Mouse (Mus musculus): ENCODE data around the gene Slc2a2.
A peak's percentile ranks its signal among the peaks of the same experiment; 100 is the strongest.

The Slc2a2 gene

DNA sequence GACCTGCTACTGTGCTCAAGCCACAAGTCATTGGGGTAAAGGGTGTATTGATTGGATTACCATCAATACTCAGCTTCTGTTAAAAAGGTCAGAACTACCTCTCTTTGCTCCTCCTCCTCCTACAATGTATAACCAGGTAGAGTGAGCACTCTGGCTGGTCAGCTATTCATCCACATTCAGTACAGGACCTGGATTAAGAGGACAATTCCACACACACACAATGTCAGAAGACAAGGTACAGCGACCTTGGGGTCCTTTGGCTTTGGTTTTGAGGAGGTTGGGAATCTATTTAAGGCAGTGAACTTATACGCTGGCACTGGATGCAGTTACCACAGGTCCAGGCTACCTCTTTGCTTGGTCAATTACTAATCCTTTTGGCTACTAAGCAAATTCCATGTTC is at the start of gene Slc2a2:
TSS of gene Slc2a2 (plus strand) at position 107 of the 400 bp plus-strand sequence.
- DNase-seq (ENCODE audit: low read depth, low spot score), result no peak

DNA sequence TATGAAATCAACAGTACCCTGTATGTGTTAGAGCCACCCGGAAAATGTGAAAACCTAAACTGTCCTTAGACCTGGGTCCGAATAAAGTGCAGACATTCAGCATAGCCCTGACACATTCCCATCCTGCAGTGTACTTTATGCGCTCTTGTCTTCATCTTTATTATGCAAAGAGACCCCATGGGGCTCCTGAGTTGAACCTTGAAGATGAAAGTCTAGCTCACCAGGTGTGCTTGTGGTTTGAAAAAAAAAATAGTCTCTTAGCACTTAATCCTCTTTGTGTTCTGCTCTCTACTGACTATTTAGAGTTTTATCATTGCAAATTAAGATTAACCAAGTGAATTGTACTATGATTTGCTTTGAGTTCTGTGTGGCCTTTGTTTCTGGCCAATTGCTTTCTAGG is 45.1 kb upstream of the Slc2a2 start:
- no peak for DNase-seq (ENCODE audit: low read depth, low spot score)

DNA sequence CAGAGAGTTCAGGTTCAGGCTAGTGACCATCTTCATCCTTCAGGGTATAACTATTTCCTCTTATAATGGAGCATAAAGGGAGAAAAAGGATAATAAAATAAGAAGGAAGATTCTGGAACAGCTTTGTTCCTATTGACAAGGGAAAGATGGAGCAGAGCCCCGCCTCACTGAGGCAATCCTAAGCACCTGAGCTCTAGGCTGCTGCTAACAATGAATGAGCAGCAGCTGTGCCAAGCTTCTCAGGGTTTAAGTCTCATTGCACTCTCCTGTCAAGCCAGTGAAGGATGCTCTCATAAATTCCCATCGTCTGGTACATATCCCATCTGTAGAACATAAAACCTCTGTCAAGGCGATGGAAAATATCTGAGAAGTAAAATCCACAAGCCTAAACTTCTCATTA is 44.7 kb upstream of the Slc2a2 start:
- no peak for DNase-seq (ENCODE audit: low read depth, low spot score)

DNA sequence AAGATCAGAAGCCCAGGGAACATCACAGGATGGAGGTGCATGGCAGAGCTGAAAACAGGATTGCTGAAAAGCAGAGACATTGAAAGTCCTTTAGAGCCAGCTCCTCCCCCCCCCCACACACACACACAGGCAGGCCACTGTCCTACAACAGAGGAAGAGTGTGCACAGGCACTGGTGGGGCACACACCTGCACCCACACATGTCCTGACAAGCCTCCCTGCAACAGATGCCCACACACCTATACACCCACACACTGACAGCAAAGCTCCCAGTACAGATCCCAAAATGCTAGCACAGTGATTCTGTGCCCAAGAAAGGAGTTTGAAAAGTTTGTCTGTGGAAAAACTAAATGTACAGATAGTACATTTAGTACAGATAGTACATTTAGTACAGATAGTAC is 43.0 kb upstream of the Slc2a2 start:
- no peak for DNase-seq (ENCODE audit: low read depth, low spot score)

DNA sequence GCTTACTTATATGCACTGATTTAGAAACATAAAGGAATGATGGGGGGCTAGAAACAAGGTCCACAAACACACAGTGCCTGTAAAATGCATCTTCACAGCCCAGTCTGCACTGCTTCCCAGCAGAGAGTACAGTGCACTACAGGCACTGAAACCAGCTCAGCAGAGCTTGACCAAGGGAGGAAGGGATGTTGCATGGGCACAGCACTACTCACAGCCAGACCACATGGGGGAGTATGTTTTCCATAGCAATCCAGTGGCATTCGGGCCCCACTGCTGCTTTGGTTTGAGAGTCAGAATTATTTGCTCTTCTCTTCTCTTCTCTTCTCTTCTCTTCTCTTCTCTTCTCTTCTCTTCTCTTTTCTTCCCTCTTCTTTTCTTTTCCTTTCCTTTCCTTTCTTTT is 39.4 kb upstream of the Slc2a2 start:
- DNase-seq (ENCODE audit: low read depth, low spot score), result no peak

DNA sequence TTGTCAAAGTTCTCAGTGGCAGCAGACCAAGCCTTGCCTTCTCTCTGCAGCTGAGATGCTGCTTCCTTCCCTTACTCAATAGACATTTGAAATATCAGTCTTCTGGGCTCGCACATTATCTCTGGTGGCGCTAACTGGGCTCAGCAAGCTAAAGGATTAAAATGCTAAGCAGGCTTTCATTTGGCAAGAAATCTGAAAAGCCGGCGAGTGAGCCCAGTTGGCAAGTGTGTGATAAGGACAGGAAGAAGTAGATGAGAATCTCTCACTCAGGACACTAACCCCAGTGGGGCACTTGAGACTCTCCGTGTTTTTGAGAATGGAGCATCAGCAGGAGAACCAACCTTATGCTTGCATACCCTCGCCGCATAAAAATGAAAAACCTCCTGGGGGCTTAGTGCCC is 16.9 kb upstream of the Slc2a2 start:
- no peak for DNase-seq (ENCODE audit: low read depth, low spot score)

DNA sequence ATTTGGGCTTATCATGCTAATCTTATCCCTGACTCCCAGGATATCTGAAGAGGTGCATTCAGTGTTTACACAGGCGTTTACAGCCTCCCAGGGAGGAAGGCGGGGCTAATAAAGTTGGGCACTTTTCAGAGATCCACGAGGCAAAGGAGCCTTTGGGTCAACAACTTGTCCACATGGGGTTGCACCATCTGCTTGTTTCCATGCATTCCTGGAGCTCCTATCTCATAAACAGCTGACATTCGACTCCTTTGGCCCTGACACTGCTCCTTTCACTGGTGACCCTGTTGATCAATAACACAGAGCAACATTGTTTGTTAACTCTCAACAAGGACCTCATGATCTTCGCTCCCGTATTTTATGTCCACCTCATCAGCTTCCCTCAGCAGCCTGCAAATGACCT is 15.8 kb upstream of the Slc2a2 start:
- no peak for DNase-seq (ENCODE audit: low read depth, low spot score)

DNA sequence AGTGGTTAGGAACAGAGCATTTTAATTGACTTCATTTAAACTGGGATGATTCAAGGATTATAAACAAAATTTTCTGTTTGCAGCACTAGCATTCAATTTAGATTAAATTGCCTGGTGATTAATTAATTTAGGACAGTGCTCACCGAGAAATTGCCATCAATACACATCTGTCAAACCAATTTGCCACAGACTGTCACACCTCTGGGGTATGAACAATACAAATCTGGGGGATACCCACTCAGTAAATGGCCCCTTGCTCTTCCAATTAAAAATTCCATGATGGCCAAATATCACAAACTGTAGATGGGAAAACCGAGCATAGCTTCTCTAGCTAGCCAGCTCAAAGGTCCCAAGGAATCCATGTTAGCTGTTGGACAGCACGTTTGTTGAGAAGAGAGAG is 15.3 kb upstream of the Slc2a2 start:
- no peak for DNase-seq (ENCODE audit: low read depth, low spot score)

DNA sequence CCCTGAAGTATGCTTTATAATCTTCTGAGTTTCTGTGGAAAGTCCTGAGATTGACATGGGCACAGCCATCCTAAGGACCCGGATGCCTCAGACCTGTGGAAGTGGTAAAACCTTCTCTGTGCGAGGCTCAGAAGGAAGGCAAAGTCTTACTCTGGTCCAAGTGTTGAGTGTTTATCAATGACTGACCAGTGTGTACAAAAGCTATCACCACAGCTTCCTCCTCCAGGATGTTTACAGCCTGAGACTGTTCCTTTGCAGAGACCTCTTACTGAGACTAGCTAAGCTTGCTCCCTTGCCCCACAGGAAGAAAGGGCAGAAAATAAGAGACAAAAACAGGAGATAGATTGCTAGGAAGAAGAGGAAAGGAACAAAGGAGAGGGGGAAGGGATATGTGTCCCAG is 12.2 kb upstream of the Slc2a2 start:
- DNase-seq (ENCODE audit: low read depth, low spot score), result no peak

DNA sequence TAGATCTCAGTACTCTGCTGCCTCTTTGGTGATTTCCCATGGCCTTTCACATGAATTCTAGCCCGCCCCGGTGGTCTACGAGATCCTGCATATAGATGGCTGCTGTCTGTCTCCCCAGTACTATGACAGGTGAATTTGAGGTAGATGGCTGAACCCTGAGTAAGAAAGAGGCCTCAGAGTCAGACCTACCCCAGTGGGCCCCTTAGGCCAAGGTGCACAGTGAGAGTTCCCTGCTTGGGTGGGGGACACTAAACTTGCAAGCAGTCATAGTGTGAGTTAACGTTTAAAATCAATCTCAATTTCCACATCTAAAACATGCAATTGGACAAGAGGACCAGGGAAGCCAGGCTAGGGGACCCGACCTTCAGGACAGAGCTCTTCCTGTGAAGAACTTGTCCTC is 2.9 kb upstream of the Slc2a2 start:
- DNase-seq (ENCODE audit: low read depth, low spot score), result no peak

DNA sequence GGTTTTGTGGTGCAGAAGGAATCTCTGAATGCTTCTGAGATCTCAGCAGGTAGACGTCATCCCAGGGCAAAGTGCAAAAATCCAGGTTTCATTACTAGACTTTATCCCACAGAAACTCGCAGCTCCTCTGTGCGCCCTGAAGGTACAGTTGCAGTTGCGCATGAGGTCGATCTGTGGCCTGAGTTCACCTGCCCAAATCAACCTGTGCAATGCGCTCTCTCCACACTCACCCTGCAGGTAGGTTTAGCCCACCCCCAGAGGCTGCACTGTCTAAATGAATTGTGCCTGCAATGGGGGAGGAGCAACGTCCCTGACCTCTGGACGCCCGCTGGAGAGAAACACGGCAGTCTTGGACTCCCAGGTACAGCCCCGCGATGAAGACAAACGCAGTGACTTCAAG is 2.1 kb upstream of the Slc2a2 start:
- DNase-seq (ENCODE audit: low read depth, low spot score), result no peak

DNA sequence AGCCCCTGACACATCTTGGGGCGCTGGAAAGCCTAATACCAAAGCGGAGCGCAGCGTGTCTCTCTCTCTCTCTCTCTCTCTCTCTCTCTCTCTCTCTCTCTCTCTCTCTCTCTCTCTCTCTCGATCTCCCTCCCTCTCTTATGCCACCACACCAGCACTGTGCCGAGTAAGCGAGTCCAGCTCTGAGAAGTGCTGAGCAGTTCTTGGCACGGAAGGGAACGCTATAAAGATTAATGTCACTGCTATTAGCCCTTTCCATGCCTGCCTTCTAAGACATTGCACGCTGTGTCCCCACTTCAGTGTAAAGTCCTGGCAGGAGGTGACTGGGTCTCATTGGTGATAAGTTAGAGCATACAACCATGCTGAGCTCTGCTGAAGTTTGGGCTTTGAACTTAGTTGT is 1.5 kb upstream of the Slc2a2 start:
- DNase-seq (ENCODE audit: low read depth, low spot score), result no peak

DNA sequence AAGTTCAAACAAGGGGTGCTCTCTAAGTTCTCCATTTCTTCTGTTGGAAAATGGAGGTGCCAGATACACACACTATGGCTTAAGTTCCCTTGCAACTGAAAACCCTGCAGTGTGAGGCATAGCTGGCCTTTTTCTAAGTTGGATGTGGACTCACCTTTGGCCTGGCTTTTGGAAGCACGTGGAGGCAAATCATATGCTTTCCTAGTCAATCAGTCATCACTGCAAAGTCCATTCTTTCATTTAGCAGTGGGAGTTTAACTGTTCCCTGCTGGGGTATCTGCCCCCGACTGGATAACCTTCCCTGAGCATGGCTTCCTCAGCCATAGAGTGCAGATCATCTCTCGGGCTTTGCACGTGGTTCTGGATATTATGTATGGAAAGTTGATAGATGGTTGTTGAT is 1.9 kb downstream of the Slc2a2 start:
- no peak for DNase-seq (ENCODE audit: low read depth, low spot score)

DNA sequence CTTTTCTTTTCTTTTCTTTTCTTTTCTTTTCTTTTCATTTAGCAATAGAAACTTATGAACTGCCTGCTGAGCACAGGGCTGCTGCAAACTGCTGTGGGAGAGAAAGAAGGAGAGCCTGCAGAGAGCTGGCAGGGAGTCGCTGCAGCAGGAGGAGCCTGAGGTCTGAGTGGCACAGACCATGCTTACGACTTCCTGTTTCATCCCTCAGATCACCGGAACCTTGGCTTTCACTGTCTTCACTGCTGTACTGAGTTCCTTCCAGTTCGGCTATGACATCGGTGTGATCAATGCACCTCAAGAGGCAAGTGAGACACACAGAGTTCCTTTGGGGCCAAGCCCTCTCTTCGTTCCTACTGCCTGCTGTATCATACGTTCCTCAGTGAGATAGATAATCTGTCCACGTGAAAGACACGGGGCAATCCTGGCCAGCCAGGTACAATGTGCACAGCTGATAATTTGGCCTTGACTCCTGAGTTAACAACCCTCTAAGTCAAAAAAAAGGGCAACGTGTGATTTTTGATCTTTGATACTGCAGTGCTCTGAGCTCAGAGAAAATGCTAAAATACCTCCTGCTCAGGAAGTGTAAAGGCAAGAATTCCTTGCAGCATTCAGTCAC is 7.9 kb downstream of the Slc2a2 start:
- DNase-seq (ENCODE audit: low read depth, low spot score), result peak; percentile 7

DNA sequence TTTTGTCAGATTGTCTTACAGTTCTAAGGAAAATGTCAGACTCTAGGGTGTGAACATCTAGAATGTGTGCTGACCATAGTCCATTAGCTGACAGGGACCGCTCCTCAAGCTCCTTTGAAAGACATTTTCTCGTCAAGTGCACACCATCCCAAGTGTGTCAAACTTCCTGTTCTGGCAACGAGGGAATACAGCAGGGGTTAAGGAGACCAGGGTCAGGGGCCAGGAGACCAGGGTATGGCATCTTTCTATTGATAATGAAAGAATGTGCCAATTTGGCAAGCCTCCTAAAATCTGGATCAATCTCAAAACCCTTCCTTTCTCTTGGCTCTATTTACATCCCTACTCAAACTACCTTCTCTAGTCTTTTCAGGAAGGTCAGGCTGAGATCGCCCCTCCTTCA is 9.0 kb downstream of the Slc2a2 start:
- no peak for DNase-seq (ENCODE audit: low read depth, low spot score)

DNA sequence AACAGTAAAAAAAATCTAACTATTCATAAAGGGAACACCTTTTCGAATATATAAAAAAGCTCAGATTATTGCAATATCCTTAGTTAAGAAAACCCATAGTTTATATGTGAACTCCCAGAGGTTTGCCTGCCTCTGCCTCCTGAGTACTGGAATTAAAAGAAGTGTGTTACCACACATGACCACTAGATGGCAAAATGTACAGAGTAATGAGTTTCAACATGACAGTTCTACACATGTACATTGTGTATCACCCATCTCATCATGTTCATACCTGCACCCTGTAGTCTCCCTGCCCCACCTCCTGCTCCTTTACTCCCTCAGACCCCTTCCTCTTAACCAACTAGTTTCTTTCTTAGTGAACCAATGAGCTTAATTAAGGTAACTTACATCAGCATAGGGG is 12.0 kb downstream of the Slc2a2 start:
- peak; percentile 48 for DNase-seq (ENCODE audit: low read depth, low spot score)

DNA sequence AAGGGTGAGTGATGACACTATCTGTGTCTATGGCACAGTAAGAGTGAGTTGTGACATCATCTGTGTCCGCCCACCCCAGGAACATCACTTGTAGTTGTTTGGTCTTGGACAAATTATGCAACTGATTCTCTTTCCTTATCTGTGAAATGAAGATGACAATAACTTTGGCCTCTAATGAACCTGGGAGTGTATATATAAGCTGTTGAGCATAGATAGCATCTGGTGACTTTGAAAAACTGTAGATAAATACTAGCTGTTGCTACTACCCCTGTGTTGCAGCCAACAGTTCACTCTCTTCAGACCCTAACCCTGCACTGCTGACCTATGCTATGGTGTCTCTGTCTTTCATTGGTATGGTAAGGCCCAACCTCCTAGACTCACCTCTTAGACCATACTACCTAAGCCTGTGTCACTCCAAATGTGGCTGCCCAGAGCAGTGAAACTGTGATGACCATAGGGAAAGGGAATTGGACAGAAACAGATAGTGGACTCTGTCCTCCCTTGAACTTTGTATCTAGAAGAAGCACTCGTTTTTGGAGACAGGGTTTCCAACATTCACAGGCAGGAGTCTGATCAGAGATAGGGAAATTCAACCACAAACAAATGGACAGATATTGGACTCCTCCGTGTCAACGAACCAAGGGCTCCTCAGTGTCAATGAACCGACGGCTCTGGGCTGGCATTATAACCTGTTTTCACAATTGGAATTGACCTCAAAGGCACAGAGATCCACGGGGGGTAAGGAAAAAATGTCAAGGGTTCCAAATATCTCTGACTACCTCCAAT is 16.4 kb downstream of the Slc2a2 start:
- no peak for DNase-seq (ENCODE audit: low read depth, low spot score)

DNA sequence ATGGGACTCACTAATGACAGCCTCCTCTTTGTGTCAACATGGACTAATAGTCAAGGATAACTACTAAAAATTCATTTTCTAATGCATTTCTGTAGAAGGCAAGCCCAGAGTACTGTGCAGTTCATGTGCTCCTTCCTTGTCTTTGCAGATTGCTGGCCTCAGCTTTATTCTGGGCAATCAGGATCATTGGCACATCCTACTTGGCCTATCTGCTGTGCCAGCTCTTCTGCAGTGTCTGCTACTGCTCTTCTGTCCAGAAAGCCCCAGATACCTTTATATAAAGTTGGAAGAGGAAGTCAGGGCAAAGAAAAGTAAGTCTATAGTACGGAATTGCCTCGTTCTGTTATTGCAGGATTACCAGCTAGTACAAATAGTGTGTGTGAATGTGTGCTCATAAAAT is 20.8 kb downstream of the Slc2a2 start:
- no peak for DNase-seq (ENCODE audit: low read depth, low spot score)

DNA sequence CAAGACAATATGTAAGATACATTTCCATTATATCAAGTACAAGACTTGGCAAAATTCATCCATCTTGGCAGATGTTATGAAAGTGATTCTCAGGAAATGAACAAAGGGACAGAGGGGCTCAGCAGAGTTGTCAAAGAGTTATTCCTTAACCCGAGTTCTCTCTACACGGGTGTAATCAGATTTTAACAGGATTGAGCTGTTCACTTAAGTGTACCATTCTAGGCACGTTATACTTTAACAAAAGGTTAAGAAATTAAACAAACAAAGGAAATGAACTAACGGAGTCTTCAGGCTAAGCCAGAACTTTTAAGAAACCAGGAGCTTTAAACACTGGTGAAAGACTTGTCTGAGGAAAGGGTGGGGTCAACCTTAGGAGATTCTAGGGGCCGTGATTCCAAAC is 23.5 kb downstream of the Slc2a2 start:
- no peak for DNase-seq (ENCODE audit: low read depth, low spot score)

DNA sequence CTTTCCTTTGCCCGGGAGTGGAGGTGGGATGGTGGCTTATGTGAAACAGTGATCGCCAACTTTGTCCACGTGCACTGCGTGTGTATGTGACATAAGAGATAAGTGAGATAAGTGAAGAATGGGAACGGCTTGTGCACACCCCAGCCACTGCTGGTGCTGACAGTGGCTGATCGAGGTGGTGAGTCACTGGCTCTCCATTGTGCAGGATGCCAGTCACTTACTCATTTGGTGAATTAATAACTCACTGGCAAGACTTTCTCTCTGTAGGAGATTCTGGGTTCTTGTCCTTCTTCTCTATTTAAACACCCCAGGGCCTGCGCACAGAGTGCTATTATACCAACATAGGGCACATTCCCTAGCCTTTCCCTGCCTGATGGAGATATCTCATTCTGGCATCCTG is 24.1 kb downstream of the Slc2a2 start:
- DNase-seq (ENCODE audit: low read depth, low spot score), result no peak

DNA sequence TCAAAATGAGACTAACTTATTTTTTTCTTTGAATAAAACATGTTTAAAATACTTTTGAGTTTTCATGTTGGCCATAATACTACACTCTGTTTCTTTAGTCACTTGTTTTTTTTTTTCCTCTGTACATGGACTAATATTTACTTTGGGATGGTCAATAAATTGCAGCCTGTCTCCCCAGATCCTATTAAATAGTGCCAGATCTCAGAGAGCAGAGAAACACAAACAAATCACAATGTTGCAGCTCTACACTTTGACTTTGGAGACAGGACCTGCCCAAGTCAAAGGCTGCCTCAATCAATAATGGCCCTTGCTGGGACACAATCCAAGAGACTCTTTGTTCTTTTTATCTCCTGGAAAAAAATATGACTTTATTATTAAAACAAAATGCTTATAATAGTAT is 24.8 kb downstream of the Slc2a2 start:
- no peak for DNase-seq (ENCODE audit: low read depth, low spot score)

DNA sequence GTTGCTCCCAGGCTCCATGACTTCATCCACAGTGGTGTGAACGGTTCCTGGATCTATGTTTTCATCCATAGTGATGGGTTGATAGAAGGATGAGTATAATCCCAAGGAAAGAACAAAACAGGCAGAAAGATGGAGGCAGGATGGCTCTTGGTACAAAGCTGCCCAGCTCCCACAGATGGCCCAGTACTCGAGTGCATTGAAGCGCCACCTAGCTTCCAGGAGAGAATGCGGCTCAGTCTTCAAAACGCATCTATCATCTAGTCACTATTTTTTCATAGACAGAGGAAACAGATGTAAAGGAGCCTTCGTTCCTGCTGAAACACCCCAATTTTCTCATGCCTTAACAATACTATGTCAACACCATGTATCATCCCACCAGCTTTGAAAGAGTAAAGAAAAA is 25.8 kb downstream of the Slc2a2 start:
- DNase-seq (ENCODE audit: low read depth, low spot score), result no peak

DNA sequence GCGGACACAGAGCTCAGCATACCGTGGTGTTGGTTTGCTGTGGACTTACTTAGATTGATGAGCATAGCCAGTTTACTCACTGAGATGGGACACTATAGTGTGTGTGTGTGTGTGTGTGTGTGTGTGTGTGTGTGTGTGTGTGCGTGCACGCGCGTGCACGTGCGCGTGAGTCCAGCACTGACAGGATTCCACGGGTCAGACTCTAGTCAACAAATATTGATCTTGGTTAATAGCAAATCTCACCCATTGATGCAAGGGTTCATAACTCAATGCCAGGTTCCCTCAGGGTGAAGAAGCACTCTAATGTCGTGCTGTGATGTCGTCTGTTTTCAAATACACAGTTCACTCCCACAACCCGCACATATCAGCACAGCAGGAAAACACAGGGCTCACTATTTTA is 27.5 kb downstream of the Slc2a2 start:
- DNase-seq (ENCODE audit: low read depth, low spot score), result no peak

DNA sequence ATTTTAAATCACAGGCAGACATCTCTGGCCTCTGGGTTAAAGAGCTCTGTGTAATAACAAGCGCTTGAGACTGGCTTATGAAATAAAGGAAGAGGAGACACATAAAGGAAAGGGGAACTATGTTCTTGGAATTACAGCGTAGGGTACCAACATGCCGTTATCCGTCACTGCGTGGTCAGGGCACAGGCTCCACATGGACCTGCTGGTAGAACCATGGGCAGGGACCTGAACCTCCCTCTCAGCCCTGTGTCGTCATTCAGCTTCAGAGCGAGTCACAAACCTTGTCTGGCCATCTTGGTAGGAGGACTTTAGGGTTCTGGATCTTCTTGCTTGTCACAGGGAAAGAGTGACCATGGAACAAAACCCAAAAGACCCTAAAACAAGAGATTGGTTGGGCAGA is 28.7 kb downstream of the Slc2a2 start:
- no peak for DNase-seq (ENCODE audit: low read depth, low spot score)
